Mouse (Mus musculus) erythroblast, embryonic 14.5 days (primary cell): ENCODE data around the gene Rfc3. TPM values are rescaled to one million over a fixed set of nuclear protein-coding genes. Genes with fewer than 3 reads are reported as not detected.

ENCODE experiments used
- H3K27me3 ChIP-seq: 2 replicates; pipeline ENCODE4 v1.6.1; 2012; ENCODE audit warnings: inconsistent platforms; ENCODE audit not compliant: control insufficient read depth
- H3K36me3 ChIP-seq: 2 replicates; pipeline ENCODE4 v1.6.1; 2012; ENCODE audit warnings: mild to moderate bottlenecking, inconsistent platforms; ENCODE audit not compliant: control insufficient read depth
- H3K4me1 ChIP-seq: 2 replicates; pipeline ENCODE4 v1.6.1; 2012; ENCODE audit warnings: inconsistent platforms; ENCODE audit not compliant: control insufficient read depth
- H3K4me3 ChIP-seq: replicated peaks from 2 replicates; pipeline ENCODE3; 2012; ENCODE audit warnings: moderate library complexity, mild to moderate bottlenecking, inconsistent platforms
- H3K9me3 ChIP-seq: 2 replicates; pipeline ENCODE4 v1.6.1; 2012; ENCODE audit warnings: low read length, inconsistent platforms, mixed read lengths; ENCODE audit not compliant: control insufficient read depth
- GATA1 ChIP-seq: IDR thresholded peaks from 2 replicates; pipeline ENCODE4 v1.6.1; 2012; ENCODE audit warnings: low read length, inconsistent platforms, mixed read lengths
- TAL1 ChIP-seq: IDR thresholded peaks from 3 replicates; pipeline ENCODE4 v1.6.1; 2012; ENCODE audit warnings: low read length, inconsistent platforms, mixed read lengths
- polyA plus RNA-seq: library from polyadenylated mRNA; stranded (reverse); fragments of >175 nt; gene quantifications from 2 replicates; pipeline ENCODE4 v1.2.3, GENCODE M21; 2012

The Rfc3 gene
- polyA plus RNA-seq, 1 experiment, result 1.7 TPM

DNA sequence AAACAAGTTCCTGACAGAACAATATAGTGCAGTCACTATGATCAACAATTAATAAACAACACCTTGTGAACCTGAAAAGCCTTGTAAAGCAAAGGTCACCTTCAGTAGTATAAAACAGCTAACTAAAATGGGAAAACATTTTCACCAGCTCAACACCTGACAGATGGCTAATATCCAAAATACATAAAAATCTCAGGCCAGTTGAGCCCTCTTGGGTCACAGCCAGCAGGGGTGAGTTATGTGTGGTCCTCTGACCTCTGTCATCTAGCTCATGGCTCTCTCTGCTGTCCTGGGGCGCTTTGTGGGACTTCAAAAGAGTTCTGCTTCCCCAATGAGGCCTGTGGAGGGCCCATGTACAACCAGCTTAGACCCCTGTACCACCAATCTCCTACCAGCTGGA, 49.3 kb downstream of the Rfc3 start:
- Histone ChIP-seq H3K4me1 (no peaks in the 10 kb centered on the region), H3K36me3 (no peaks in the 10 kb centered on the region), H3K9me3 (no peaks in the 10 kb centered on the region), H3K27me3 (no peaks in the 10 kb centered on the region), H3K4me3 (no peak overlapping the region)
- TF ChIP-seq TAL1 (no peak), GATA1 (no peak)

Other genes with a start within 250 kb of the Rfc3 start
- gene Gm42906, start 223.1 kb downstream of the Rfc3 start, polyA plus RNA-seq, result not detected in 2 replicates
- not detected in 2 replicates for gene Vmn2r18, start 45.2 kb downstream of the Rfc3 start, polyA plus RNA-seq